Mouse (Mus musculus): ENCODE measurements around the gene Ccl28. TPM values are rescaled to one million over a fixed set of nuclear protein-coding genes. Genes with fewer than 3 reads are reported as not detected.

Ccl28 gene
- polyA plus RNA-seq, 1 experiment from 2014 or later = not detected

DNA sequence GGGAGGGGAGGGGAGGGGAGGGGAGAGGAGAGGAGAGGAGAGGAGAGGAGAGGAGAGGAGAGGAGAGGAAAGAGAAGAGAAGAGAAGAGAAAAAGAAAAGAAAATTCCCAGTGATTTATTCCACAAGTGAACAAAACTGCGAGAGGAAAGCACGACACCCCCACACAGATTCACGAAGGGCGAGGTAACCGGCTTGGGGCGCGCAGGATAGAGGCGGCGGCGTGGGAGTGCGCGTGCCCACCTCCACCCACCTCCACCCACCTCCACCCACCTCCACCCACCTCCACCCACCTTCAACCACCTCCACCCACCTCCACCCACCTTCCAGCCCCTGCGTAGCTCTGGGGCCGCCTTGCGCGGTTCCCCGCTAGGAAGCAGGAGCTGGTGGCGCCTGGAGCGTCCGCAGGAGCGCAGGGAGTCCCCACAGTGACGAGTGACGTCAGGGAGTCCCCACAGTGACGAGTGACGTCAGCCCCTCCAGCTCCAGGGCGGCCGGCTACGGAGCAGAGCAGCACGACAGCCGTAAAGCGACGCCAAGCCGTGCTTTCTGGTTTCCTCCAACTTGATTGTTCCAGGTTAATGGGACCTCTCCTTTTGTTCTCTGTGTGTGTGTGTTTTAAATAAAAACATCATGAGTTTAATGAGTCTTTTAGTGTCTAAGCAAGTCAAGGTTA is 8.0 kb downstream of the Ccl28 start:
- no peaks in the 10 kb centered on the region for H3K36me3 ChIP-seq
- no peak overlapping the region for H3K9ac ChIP-seq
- H3K4me1 ChIP-seq = no peaks in the 10 kb centered on the region
- ATAC-seq (ENCODE audit: insufficient number of reproducible peaks, low FRiP score, low TSS enrichment, low read depth) = peak; percentile 84
- 11% methylated on average over 23 of the region's 33 CpGs for WGBS
- peak overlapping the region; percentile 52 for H3K4me3 ChIP-seq
- no peaks in the 10 kb centered on the region for H3K9me3 ChIP-seq
- H3K27me3 ChIP-seq = no peaks in the 10 kb centered on the region; the same call in 1 of the 2 replicates
- peak overlapping the region; percentile 54 for H3K4me2 ChIP-seq
- H3K27ac ChIP-seq = no peak overlapping the region

DNA sequence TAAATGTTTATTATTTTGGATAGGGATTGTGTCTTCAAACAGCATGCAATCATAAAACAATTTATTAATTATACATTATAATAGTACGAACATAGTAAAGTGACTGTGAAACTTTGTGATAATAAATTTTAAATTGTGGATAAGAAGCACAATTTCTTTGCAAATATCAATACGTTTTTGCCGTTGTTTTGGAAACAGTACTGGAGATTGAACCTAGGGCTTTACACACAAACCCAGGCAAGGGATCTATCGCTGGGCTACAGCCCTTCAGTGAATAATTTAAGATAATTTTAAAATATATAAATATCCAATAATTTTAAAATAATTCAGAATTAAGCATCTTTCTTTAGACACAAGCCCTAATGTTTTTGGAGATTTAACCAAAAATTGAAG is 8.5 kb downstream of the Ccl28 start:
- H3K36me3 ChIP-seq = no peaks in the 10 kb centered on the region
- H3K4me1 ChIP-seq = no peaks in the 10 kb centered on the region
- peak overlapping the region; percentile 54 for H3K4me2 ChIP-seq
- WGBS = 82% methylated on average over 4 of the region's 4 CpGs
- H3K9ac ChIP-seq = no peak overlapping the region
- H3K9me3 ChIP-seq = no peaks in the 10 kb centered on the region
- no peaks in the 10 kb centered on the region; the same call in 1 of the 2 replicates for H3K27me3 ChIP-seq
- ATAC-seq (ENCODE audit: insufficient number of reproducible peaks, low FRiP score, low TSS enrichment, low read depth) = no peak
- peak overlapping the region; percentile 52 for H3K4me3 ChIP-seq
- H3K27ac ChIP-seq = no peak overlapping the region

DNA sequence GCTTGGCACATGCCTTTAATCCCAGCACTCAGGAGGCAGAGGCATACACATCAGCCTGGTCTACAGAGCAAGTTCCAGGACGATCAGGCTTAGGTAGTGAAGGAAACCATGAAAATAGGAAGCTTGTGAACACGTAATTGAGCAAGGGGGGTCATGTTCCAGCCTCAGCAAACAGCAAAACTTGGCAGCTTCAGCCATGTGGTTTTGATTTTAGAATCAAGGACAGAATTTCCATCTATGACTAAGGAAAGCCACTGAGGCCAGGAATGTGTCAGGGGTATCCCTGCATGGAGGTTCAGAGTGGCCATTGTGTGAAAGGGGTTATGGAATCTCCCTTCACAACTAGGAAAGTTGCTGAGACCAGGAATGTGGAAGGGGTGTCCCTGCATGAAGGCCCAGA is 11.9 kb downstream of the Ccl28 start:
- ATAC-seq (ENCODE audit: insufficient number of reproducible peaks, low FRiP score, low TSS enrichment, low read depth) = no peak
- no peak overlapping the region for H3K9ac ChIP-seq
- H3K36me3 ChIP-seq = no peaks in the 10 kb centered on the region
- H3K27ac ChIP-seq = no peak overlapping the region
- WGBS = 31% methylated on average over 2 of the region's 2 CpGs
- no peak overlapping the region for H3K4me3 ChIP-seq
- H3K27me3 ChIP-seq = no peaks in the 10 kb centered on the region; the same call in 1 of the 2 replicates
- no peaks in the 10 kb centered on the region for H3K4me1 ChIP-seq
- no peak overlapping the region for H3K4me2 ChIP-seq
- H3K9me3 ChIP-seq = no peaks in the 10 kb centered on the region

DNA sequence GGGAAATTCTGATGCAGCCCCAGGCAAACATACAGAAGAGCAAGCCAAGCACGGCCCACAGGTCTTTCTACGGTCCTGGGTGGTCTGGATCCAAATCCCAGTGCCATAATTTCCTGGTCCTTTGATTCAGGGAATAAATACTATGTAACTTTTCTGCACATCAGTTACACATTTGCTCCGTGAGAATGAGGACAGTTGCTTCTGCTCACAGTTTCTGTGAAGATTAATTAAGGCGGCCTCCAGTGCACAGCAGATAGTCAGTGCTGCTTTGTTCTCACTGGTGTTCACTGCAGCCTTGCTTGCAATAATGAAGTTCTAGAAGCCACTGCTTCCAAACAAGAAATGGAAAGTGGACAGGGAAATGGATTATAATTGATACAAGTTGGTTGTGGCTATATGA is 14.2 kb downstream of the Ccl28 start:
- Histone ChIP-seq H3K27ac (no peak overlapping the region), H3K36me3 (no peaks in the 10 kb centered on the region), H3K4me3 (no peak overlapping the region), H3K4me1 (no peaks in the 10 kb centered on the region), H3K27me3 (no peaks in the 10 kb centered on the region; the same call in 1 of the 2 replicates), H3K9me3 (no peaks in the 10 kb centered on the region), H3K9ac (no peak overlapping the region), H3K4me2 (no peak overlapping the region)
- no peak for ATAC-seq (ENCODE audit: insufficient number of reproducible peaks, low FRiP score, low TSS enrichment, low read depth)
- 75% methylated on average over 4 of the region's 4 CpGs for whole genome bisulfite sequencing

DNA sequence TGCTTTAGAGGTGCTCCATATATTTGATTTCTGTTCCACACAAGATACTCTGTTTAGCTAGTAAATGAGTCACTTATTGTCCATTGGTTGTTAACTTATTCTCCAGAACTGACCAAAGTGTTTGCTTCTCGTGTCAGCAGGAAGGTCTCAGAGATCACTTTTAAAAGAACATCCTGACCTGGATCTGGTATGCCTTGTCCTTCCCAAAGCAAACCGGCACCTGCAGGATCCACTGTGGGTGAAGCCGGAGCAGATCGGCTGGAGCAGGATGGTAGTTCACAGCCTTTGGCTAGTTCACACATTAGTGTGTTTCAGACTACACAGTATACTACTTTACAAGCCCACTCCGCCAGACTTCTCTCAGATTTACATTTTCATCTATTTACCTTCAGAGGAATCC is 14.8 kb downstream of the Ccl28 start:
- no peak overlapping the region for H3K4me2 ChIP-seq
- no peaks in the 10 kb centered on the region for H3K36me3 ChIP-seq
- H3K9ac ChIP-seq = no peak overlapping the region
- H3K27ac ChIP-seq = no peak overlapping the region
- H3K27me3 ChIP-seq = no peaks in the 10 kb centered on the region; the same call in 1 of the 2 replicates
- no peaks in the 10 kb centered on the region for H3K4me1 ChIP-seq
- no peak overlapping the region for H3K4me3 ChIP-seq
- H3K9me3 ChIP-seq = no peaks in the 10 kb centered on the region
- no peak for ATAC-seq (ENCODE audit: insufficient number of reproducible peaks, low FRiP score, low TSS enrichment, low read depth)
- WGBS = 81% methylated on average over 5 of the region's 5 CpGs

DNA sequence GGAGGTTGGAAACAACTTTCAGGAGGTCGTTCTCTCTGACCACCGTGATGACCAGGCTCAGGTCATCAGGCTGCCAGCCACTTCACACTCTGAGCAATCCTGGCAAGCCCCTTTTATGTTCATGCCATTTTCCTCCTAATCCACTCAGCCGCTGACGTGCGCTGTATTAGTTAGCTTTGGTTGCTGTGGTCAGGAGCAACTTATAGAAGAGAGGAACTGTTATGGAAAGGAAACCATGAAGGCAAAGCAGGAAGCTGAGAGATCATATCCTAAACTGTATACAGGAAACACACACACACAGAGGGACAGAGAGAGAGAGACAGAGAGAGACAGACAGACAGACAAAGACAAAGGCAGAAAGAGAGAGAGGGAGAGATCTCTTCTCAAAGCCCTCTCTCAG is 15.7 kb downstream of the Ccl28 start:
- no peak overlapping the region for H3K4me2 ChIP-seq
- H3K27me3 ChIP-seq = no peaks in the 10 kb centered on the region
- no peak overlapping the region for H3K27ac ChIP-seq
- no peak overlapping the region for H3K4me3 ChIP-seq
- H3K36me3 ChIP-seq = no peaks in the 10 kb centered on the region
- no peak overlapping the region for H3K9ac ChIP-seq
- WGBS = 83% methylated on average over 5 of the region's 5 CpGs
- no peak for ATAC-seq (ENCODE audit: insufficient number of reproducible peaks, low FRiP score, low TSS enrichment, low read depth)
- H3K4me1 ChIP-seq = no peaks in the 10 kb centered on the region
- no peaks in the 10 kb centered on the region for H3K9me3 ChIP-seq

DNA sequence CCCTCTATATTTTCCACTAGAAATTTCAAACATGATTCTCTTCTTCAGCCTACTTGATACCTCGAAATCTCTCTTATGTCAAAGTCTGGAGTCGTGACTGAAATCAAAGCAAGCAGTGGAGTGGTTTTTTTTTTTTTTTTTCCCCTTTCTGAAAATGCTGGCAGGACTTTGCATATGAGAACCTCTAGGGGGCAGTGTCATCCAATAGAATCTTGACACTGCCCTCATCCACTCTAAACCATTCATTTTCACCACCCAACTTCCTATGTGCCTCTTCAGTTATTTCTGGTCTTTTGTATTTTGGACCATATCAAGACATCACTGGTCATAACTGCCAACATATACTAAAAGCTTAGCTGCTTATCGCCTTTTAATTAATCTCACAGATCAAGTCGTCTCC is 16.9 kb downstream of the Ccl28 start:
- no peaks in the 10 kb centered on the region for H3K9me3 ChIP-seq
- no peak overlapping the region for H3K27ac ChIP-seq
- no peaks in the 10 kb centered on the region for H3K36me3 ChIP-seq
- WGBS = 30% methylated on average over 4 of the region's 4 CpGs
- H3K4me1 ChIP-seq = no peaks in the 10 kb centered on the region
- H3K27me3 ChIP-seq = no peaks in the 10 kb centered on the region
- H3K9ac ChIP-seq = no peak overlapping the region
- H3K4me2 ChIP-seq = no peak overlapping the region
- H3K4me3 ChIP-seq = no peak overlapping the region
- ATAC-seq (ENCODE audit: insufficient number of reproducible peaks, low FRiP score, low TSS enrichment, low read depth) = no peak

DNA sequence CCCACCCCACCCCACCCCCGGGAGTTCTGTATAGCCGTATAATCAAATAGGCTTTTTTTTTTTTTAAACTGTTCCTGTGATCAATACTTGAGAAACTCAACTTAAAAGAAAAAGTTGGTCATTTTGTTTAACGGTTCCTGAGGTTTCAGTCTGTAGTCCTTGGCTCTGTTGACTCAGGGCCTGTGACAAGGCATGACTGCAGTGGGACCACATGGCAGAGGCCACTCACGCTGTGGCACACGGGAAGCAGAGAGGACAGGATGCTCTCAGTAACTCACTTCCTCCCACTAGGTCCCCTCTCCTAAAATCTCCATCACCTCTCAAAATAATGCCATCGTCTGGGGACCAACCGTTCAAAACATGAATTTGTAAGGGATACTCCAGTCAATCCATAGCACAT is 17.5 kb downstream of the Ccl28 start:
- Histone ChIP-seq H3K27ac (no peak overlapping the region), H3K4me2 (no peak overlapping the region), H3K9ac (no peak overlapping the region), H3K4me3 (no peak overlapping the region), H3K27me3 (no peaks in the 10 kb centered on the region), H3K4me1 (no peaks in the 10 kb centered on the region), H3K9me3 (no peaks in the 10 kb centered on the region), H3K36me3 (no peaks in the 10 kb centered on the region)
- WGBS = 74% methylated on average over 7 of the region's 7 CpGs
- ATAC-seq (ENCODE audit: insufficient number of reproducible peaks, low FRiP score, low TSS enrichment, low read depth) = no peak

DNA sequence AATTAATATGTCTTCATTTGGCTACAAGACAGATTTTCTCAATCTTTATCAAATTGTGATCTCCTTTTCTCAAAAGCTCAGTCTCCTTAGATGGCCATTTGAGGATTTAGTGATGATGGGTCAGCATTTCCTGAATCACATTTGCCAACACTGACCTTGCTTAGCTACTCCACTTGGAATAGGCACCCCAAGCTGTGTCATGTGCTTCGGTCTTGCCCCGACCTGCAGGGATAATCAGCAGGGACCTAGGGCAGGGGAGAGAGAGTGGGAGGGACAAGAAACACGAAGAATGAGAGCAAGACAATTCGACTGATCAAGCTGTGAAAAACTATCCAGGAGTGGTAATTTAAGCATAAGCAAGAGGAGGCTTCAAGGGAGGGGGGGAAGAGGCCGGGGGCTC is 21.1 kb downstream of the Ccl28 start:
- Histone ChIP-seq H3K27me3 (no peaks in the 10 kb centered on the region), H3K4me2 (no peak overlapping the region), H3K9me3 (no peaks in the 10 kb centered on the region), H3K9ac (no peak overlapping the region), H3K36me3 (no peaks in the 10 kb centered on the region), H3K27ac (no peak overlapping the region), H3K4me1 (no peaks in the 10 kb centered on the region), H3K4me3 (no peak overlapping the region)
- no peak for ATAC-seq (ENCODE audit: insufficient number of reproducible peaks, low FRiP score, low TSS enrichment, low read depth)
- 54% methylated on average over 5 of the region's 5 CpGs for WGBS

DNA sequence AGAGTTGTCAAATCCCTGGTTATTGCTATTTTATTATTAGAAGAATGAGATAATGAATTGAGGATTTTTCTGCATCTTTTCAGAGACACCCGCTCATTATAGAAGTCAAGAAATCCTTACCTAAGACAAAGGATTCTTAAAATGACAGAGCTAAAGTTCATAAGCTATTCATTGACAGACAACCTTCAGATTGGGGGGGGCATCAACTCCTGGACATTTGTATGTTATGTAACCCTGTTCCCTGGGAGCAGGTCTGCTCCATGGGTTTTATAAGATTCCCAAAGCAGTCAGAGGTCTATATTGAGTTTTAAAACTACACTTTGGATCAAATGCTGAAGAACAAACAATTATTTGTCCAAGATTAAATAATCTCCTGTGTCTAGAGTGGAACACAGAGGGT is 22.9 kb downstream of the Ccl28 start:
- Histone ChIP-seq H3K36me3 (no peaks in the 10 kb centered on the region), H3K9me3 (no peaks in the 10 kb centered on the region), H3K4me2 (no peak overlapping the region), H3K27me3 (no peaks in the 10 kb centered on the region), H3K4me1 (no peaks in the 10 kb centered on the region), H3K4me3 (no peak overlapping the region), H3K27ac (no peak overlapping the region), H3K9ac (no peak overlapping the region)
- WGBS = 85% methylated on average over 1 of the region's 1 CpGs
- no peak for ATAC-seq (ENCODE audit: insufficient number of reproducible peaks, low FRiP score, low TSS enrichment, low read depth)

DNA sequence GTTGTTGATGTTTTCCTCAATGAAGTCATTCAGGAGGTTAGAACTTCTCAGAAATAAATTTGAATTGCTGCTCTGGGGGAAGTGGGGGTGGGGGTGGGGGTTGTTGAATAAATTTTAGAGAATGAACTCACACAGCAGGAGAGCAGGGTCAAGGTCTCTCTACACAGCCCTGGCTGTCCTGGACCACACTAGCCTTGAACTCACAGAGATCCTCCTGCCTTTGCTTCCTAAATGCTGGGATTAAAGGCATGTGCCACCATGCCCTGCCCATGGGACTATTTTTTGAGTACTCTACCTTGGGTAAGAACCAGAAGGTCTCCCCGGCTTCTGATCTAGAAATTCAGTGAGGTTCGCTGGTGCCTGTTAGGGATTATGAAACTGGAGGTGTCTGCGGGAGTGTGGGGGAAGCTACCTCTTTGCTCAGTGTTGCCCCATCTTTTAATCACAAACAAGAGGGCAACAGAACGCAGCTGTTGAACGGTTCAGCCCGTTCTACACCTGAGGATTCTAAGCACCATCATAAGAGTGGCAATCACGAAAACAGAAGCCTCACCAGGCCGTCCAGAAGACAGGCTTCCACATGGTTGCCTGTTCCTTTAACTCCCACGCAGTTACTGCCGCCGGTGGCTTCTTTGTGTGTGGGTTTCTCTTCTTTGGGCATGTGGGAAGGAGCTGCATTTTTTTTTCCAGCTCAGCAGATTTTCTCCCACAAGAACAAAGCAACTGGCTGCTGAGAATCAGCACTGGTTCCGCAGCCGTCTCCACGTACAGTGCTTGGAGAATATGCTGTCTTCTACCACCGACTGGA is 25.5 kb downstream of the Ccl28 start:
- Histone ChIP-seq H3K36me3 (no peaks in the 10 kb centered on the region), H3K27me3 (no peaks in the 10 kb centered on the region), H3K9ac (no peak overlapping the region), H3K27ac (no peak overlapping the region), H3K4me3 (no peak overlapping the region), H3K9me3 (no peaks in the 10 kb centered on the region), H3K4me1 (no peaks in the 10 kb centered on the region), H3K4me2 (no peak overlapping the region)
- 54% methylated on average over 15 of the region's 15 CpGs for WGBS
- ATAC-seq (ENCODE audit: insufficient number of reproducible peaks, low FRiP score, low TSS enrichment, low read depth) = no peak

DNA sequence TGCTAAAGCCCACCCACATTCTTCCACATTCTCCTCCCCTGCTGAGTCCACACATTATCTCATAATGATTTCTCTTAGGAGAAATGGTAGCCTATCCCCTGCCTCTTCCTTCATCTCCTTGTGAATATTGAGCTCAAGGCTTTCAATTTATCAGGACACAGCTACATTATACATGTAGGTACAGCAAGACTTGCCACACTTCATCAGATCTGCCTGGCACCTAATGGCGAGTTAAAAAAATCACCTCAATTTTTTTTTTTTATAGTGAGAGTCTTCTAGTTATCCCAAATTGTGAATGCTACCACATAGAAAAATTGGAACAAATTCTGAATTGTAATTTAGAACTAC is 26.1 kb downstream of the Ccl28 start:
- 76% methylated on average over 1 of the region's 1 CpGs for WGBS
- Histone ChIP-seq H3K4me3 (no peak overlapping the region), H3K9me3 (no peaks in the 10 kb centered on the region), H3K27ac (no peak overlapping the region), H3K27me3 (no peaks in the 10 kb centered on the region), H3K9ac (no peak overlapping the region), H3K36me3 (no peaks in the 10 kb centered on the region), H3K4me2 (no peak overlapping the region), H3K4me1 (no peaks in the 10 kb centered on the region)
- no peak for ATAC-seq (ENCODE audit: insufficient number of reproducible peaks, low FRiP score, low TSS enrichment, low read depth)

Measured in limb, embryonic 15.5 days (tissue).